Mouse (Mus musculus): ENCODE data around the gene Rapgef1. TPM values are rescaled to one million over a fixed set of nuclear protein-coding genes. Genes with fewer than 3 reads are reported as not detected.

Rapgef1 gene
- polyA plus RNA-seq, 1 experiment from 2014 or later = 11.6 TPM

DNA sequence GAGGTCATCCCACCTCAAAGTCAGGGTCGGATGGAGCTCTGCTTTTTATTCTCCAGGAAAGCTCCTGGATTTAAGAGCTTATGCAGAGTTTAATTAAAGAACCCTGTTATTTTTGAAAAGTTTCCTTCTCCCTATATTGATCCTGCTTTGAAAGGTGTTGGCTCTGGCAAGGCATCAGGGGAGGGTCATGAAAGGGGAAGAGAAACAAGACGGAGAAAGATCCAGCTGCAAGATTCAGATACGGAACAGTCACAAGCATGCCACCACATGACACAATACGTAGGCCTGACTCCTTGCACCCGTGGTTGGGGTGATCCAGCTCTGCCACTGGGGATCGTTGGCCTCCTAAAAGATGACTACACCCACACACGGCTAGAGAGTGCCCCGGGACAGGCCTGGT, 27.0 kb upstream of the Rapgef1 start:
- Histone ChIP-seq H3K4me3 (no peak overlapping the region), H3K36me3 (no peaks in the 10 kb centered on the region), H3K27me3 (0 out of 2 replicates have a peak, but pooled peaks cover 4% of the 10 kb centered on the region), H3K27ac (no peak overlapping the region), H3K4me2 (no peak overlapping the region), H3K9me3 (replicated peaks) (no peaks in the 10 kb centered on the region), H3K9ac (no peak overlapping the region), H3K4me1 (replicated peaks) (0 out of 2 replicates have a peak, but pooled peaks cover 2% of the 10 kb centered on the region)
- 69% methylated on average over 8 of the region's 8 CpGs for WGBS
- no peak for ATAC-seq (replicated peaks; ENCODE audit: insufficient number of reproducible peaks, insufficient read depth, low FRiP score, low read depth)

DNA sequence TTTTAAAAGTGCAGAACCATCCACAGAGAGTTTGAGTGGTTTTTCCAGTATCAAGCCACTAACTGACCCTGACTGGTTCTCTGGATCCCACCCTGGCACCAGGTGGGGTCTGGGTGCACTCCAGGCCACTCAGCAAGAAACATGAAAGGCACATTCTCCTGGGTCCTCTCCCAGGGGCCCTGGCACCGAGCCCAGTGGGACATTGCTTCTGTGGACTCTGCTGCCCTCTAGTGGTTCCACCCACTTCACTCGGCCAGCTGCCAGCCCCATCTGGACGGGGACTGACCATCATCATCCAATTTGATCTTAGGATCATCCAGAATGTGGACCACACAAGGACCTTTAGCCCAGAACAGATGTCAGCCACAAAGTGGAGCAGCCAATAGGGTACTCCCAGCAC, 15.6 kb upstream of the Rapgef1 start:
- WGBS = 0% methylated on average over 3 of the region's 3 CpGs
- Histone ChIP-seq H3K9ac (no peak overlapping the region), H3K4me3 (no peak overlapping the region), H3K36me3 (no peaks in the 10 kb centered on the region), H3K27me3 (peaks cover 13% of the 10 kb centered on the region; the same call in 1 of the 2 replicates), H3K27ac (no peak overlapping the region), H3K4me1 (replicated peaks) (peaks cover 2% of the 10 kb centered on the region; the same call in 1 of the 2 replicates), H3K9me3 (replicated peaks) (no peaks in the 10 kb centered on the region), H3K4me2 (no peak overlapping the region)
- ATAC-seq (replicated peaks; ENCODE audit: insufficient number of reproducible peaks, insufficient read depth, low FRiP score, low read depth) = no peak

DNA sequence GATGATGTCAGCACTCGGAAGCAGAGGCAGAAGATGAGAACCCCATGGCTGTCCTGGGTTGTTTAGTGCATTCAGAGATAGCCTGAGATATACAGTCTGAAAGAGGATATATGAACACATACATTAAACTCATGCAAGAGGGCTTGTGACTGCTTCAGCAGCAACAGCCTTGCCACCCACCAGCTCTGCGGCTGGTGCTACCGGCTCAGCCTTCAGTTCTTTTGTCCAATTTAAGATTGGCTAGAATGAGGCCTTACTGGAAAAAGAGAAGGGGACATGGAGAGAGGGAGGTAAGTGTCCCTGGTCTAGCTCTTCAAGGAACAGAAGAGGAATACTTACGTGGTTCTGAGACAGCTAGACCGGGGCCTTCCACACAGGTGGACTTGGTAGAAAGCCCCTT, 13.9 kb upstream of the Rapgef1 start:
- Histone ChIP-seq H3K36me3 (no peaks in the 10 kb centered on the region), H3K9ac (no peak overlapping the region), H3K4me3 (no peak overlapping the region), H3K4me2 (no peak overlapping the region), H3K27me3 (peaks cover 13% of the 10 kb centered on the region; the same call in 1 of the 2 replicates), H3K4me1 (replicated peaks) (peaks cover 2% of the 10 kb centered on the region; the same call in 1 of the 2 replicates), H3K9me3 (replicated peaks) (no peaks in the 10 kb centered on the region), H3K27ac (no peak overlapping the region)
- ATAC-seq (replicated peaks; ENCODE audit: insufficient number of reproducible peaks, insufficient read depth, low FRiP score, low read depth) = no peak
- 86% methylated on average over 5 of the region's 5 CpGs for WGBS

DNA sequence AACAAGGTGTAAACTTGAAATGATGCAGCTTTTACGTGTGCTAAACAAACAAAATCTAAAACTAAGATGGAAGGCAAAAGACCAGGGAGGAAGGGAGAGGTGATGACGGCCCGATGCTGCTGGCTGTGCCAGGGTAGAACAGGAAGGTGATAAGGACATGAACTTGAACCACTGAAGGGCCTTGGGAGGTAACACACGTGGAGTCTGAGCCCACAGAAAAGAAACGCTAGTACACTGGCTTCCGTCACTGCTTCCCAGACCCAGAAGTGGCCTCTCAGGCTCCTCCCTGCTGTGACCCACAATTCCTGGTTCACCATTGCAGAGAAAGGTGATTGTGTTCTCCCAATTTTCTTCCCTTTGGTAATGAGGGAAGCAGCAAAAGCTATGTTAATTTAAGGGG, 13.1 kb upstream of the Rapgef1 start:
- no peak overlapping the region for H3K27ac ChIP-seq
- H3K36me3 ChIP-seq = no peaks in the 10 kb centered on the region
- no peaks in the 10 kb centered on the region for H3K9me3 ChIP-seq (replicated peaks)
- no peak for ATAC-seq (replicated peaks; ENCODE audit: insufficient number of reproducible peaks, insufficient read depth, low FRiP score, low read depth)
- no peak overlapping the region for H3K9ac ChIP-seq
- no peak overlapping the region for H3K4me2 ChIP-seq
- H3K27me3 ChIP-seq = peaks cover 13% of the 10 kb centered on the region; the same call in 1 of the 2 replicates
- 24% methylated on average over 6 of the region's 6 CpGs for WGBS
- H3K4me3 ChIP-seq = no peak overlapping the region
- peaks cover 2% of the 10 kb centered on the region; the same call in 1 of the 2 replicates for H3K4me1 ChIP-seq (replicated peaks)

DNA sequence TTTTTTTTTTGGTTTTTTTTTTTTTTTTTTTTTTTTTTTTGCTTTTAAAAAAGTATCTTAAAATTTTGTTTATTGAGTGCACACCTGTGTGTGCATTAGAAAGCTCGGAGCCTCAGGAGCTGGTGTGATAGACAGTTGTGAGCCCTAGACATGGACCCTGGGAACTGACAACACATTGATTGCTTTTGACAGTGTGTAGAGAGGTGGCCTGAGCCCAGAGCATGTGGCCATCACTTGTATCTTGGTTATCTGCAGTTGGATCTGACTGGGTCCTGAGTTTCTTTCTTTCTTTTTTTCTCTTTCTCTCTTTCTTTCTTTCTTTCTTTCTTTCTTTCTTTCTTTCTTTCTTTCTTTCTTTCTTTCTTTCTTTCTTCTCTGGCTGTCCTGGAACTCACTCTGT, 2.2 kb upstream of the Rapgef1 start:
- no peak for ATAC-seq (replicated peaks; ENCODE audit: insufficient number of reproducible peaks, insufficient read depth, low FRiP score, low read depth)
- Histone ChIP-seq H3K27ac (no peak overlapping the region), H3K9me3 (replicated peaks) (no peaks in the 10 kb centered on the region), H3K4me3 (no peak overlapping the region), H3K4me1 (replicated peaks) (peaks cover 26% of the 10 kb centered on the region), H3K4me2 (no peak overlapping the region), H3K36me3 (no peaks in the 10 kb centered on the region), H3K27me3 (no peaks in the 10 kb centered on the region), H3K9ac (no peak overlapping the region)
- WGBS = 83% methylated on average over 1 of the region's 1 CpGs

DNA sequence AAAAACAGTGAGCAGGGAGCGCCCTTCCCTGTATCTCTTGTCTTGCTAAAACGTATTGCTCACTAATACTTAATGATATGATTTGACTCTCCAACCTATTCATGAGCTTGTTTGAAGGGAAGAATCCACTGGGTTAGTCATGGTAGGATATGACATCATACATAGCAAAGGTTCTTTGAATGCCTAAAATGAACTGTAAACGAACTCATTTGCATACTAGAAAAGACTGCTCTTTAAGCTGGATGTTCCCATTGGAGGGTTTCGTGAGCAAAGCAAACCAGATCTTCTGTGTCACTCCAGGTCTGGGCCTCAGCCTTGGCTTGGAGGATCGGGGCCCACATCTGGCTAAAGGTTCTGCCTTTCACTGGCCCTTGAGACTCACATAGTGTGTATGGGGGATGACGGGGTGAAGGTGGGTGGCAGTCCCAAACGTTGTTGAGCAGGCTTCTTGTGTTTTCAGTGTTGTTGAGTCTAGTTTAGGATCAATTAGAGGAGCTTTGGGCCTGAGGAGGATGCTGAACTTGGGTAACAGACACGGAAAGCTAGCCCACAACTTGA, 515 bp upstream of the Rapgef1 start:
- no peak for ATAC-seq (replicated peaks; ENCODE audit: insufficient number of reproducible peaks, insufficient read depth, low FRiP score, low read depth)
- Histone ChIP-seq H3K4me1 (replicated peaks) (peaks cover 42% of the 10 kb centered on the region), H3K27me3 (no peaks in the 10 kb centered on the region), H3K27ac (no peak overlapping the region), H3K4me3 (no peak overlapping the region), H3K36me3 (no peaks in the 10 kb centered on the region), H3K9me3 (replicated peaks) (no peaks in the 10 kb centered on the region), H3K9ac (no peak overlapping the region), H3K4me2 (peak overlapping the region; percentile 16; the same call in 1 of the 2 replicates)
- WGBS = 58% methylated on average over 8 of the region's 8 CpGs

DNA sequence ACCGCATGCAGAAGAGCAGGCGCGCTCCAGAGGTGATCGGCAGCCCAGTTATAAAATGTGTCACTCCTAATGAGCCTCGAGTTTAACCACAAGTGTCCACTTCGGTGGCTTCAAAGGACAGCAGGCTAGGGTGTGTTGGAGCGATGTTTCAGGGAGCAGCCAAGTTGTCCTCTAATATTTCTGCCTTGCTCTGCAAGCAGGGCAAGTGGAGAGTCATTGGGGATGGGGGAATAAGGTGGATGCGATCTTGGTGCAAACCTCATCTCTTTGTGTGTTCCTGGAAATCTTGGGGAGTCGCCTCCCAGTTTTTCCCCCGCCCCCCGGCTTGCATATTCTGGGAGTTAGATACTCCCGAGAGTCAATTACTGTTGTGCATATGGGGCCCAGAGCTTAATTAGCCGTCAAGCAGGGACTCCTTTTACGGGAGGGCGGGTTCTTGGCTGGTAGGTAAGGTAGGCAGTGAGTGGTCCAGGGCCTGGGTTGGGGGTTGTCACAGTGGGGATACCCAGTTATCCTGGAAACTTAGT, 844 bp downstream of the Rapgef1 start:
- Histone ChIP-seq H3K9me3 (replicated peaks) (no peaks in the 10 kb centered on the region), H3K9ac (peak overlapping the region; percentile 95), H3K27ac (peak overlapping the region; percentile 86), H3K4me2 (peak overlapping the region; percentile 85), H3K36me3 (no peaks in the 10 kb centered on the region), H3K27me3 (no peaks in the 10 kb centered on the region), H3K4me3 (peak overlapping the region; percentile 90), H3K4me1 (replicated peaks) (peaks cover 56% of the 10 kb centered on the region)
- 3% methylated on average over 15 of the region's 15 CpGs for WGBS
- ATAC-seq (replicated peaks; ENCODE audit: insufficient number of reproducible peaks, insufficient read depth, low FRiP score, low read depth) = no peak

DNA sequence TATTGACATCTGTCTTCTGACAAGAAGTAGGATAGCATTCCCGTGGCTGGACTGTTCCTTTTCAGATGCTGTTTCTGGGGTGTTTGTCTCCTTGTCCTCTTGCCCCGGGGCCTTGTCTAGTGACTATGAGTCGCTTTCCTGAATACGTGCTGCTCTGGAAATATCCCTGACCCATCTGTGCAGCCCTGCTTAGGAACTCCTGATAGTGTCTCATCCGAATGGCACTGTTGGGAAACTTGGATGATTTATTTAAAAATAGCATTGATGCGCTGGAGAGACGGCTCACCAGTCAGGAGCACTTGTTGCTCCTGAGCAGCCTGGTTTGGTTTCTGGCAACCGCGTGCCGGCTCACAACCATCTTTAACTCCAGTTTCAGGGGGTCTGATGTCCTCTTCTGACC, 1.6 kb downstream of the Rapgef1 start:
- H3K9ac ChIP-seq = peak overlapping the region; percentile 95
- peak overlapping the region; percentile 86 for H3K27ac ChIP-seq

DNA sequence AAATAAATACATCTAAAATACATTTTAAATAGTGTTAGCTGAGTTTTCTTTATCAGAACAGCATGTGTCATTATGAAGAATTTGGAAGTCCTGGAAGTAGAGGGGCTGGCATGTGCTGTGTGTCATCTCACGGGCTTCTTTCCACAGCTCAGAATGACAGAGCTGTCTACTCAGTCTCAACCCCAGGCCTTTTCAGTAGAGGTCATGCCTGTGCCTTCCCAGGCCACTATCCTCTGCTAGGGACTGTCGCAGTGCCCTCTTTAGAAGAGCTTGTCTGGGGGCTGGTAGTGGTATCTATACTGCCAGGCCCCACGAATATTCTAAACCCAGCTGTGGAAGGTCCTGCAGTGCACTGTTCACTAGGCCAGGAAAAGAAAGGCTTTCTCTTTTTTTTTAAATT, 2.1 kb downstream of the Rapgef1 start:
- Histone ChIP-seq H3K9ac (peak overlapping the region; percentile 95; the same call in 1 of the 2 replicates), H3K9me3 (replicated peaks) (no peaks in the 10 kb centered on the region), H3K27ac (peak overlapping the region; percentile 86), H3K27me3 (no peaks in the 10 kb centered on the region), H3K4me2 (peak overlapping the region; percentile 85), H3K4me1 (replicated peaks) (peaks cover 59% of the 10 kb centered on the region), H3K4me3 (0 out of 2 replicates have a peak overlapping the region, but pooled peaks have one; percentile 90), H3K36me3 (no peaks in the 10 kb centered on the region)
- no peak for ATAC-seq (replicated peaks; ENCODE audit: insufficient number of reproducible peaks, insufficient read depth, low FRiP score, low read depth)
- WGBS = 63% methylated on average over 3 of the region's 3 CpGs

More for the DNA sequence above, 1.6 kb downstream of the Rapgef1 start:
- Histone ChIP-seq H3K4me2 (peak overlapping the region; percentile 85), H3K4me1 (replicated peaks) (peaks cover 59% of the 10 kb centered on the region), H3K36me3 (no peaks in the 10 kb centered on the region), H3K27me3 (no peaks in the 10 kb centered on the region), H3K9me3 (replicated peaks) (no peaks in the 10 kb centered on the region), H3K4me3 (peak overlapping the region; percentile 90)
- ATAC-seq (replicated peaks; ENCODE audit: insufficient number of reproducible peaks, insufficient read depth, low FRiP score, low read depth) = no peak
- WGBS = 33% methylated on average over 10 of the region's 10 CpGs

DNA sequence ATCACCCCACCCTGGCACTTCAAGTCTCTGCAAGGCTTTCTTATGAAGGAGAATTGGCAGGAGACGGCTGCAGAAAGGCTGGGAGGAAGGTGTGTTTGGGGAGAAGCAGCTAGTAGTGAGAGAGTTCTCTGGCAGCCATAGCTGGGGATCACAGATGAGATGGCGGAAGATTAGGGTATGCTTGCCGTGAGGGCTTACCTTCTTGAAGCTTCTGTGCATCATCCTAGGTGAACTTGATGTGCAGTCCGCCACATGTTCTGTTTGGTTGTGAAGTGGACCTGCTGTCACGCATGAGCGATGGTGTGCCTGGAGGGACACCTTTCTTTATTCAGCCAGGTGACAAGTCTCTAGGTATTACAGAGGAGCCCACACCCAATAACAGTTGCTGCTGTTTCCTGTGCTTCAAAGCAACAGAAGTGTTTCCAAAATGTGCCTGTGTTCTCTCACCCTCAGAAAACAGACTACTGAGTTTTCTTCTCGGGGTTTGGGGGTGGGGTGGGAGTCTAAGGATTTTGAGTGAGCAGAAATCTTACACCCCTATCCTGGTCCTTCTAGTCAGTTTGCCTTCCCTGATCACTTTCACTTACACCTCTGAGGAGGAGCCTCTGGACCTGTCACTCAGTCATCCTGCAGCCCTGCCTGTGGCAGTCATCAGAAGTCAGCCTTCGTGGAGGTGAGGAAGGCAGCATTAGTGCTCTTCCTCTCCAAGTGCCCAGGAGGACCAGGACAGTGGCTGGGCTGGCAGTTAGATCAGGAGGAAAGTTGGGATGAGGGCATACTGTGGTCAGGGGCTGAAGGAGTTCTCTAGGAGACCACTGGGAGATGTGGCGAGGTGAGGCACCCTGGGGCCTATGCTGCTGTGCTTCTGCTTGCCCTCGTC, 2.8 kb downstream of the Rapgef1 start:
- H3K4me3 ChIP-seq = no peak overlapping the region
- H3K4me1 ChIP-seq (replicated peaks) = peaks cover 59% of the 10 kb centered on the region
- H3K9me3 ChIP-seq (replicated peaks) = no peaks in the 10 kb centered on the region
- ATAC-seq (replicated peaks; ENCODE audit: insufficient number of reproducible peaks, insufficient read depth, low FRiP score, low read depth) = no peak
- H3K27me3 ChIP-seq = no peaks in the 10 kb centered on the region
- H3K27ac ChIP-seq = no peak overlapping the region
- no peaks in the 10 kb centered on the region for H3K36me3 ChIP-seq
- WGBS = 84% methylated on average over 10 of the region's 10 CpGs
- no peak overlapping the region for H3K9ac ChIP-seq
- peak overlapping the region; percentile 85; the same call in 1 of the 2 replicates for H3K4me2 ChIP-seq

DNA sequence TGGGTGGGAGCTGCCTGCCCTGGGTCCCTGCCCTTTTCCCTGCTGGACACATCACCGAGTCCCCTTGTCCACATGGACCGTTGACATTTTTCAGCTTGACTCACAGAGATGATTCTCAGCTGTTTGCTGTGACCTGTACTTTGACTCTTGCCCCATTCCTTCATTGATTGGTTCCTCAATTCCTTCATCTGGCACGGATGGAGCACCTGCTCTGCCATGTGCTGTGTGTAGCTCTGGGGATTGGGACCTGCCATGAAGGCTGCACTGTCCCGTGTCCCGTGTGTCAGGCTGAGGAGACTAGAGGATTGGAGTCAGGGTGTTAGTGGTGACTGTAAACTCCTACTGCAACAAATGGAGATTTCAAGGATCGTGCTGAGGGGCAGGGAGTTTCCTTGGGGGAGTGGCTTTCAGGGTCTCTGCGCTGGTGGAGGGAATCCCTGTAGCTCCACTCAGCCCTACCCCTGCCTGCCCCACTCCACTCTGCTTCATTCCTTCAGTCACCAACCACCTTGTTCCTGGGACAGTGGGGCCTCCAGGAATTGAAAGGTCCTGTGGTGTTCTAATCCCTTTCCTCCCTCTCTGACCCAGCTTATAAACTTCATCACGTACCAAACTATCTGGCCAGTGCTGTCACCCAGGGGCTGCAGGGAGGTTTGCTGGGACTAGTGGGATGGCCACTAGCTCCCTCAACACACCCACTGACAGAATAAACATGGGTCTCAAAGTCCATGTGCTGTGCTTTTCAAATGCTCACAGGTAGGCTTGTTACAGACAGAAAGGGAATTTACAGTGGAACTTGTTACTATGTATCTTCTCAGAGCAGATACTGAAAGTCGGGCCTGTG, 3.9 kb downstream of the Rapgef1 start:
- Histone ChIP-seq H3K36me3 (no peaks in the 10 kb centered on the region), H3K4me2 (no peak overlapping the region), H3K4me3 (no peak overlapping the region), H3K27me3 (no peaks in the 10 kb centered on the region), H3K27ac (no peak overlapping the region), H3K9ac (no peak overlapping the region), H3K9me3 (replicated peaks) (no peaks in the 10 kb centered on the region), H3K4me1 (replicated peaks) (peaks cover 67% of the 10 kb centered on the region)
- no peak for ATAC-seq (replicated peaks; ENCODE audit: insufficient number of reproducible peaks, insufficient read depth, low FRiP score, low read depth)
- 64% methylated on average over 9 of the region's 9 CpGs for WGBS
